Mouse (Mus musculus) Patski (cell line): Measurements from ENCODE around the gene Tbc1d2. TPM values are rescaled to one million over a fixed set of nuclear protein-coding genes. Genes with fewer than 3 reads are reported as not detected.
A peak's percentile ranks its signal among the peaks of the same experiment; 100 is the strongest.

Source experiments
- ATAC-seq: fragments of 100-300 bp; one replicate; pipeline ENCODE4 v1.8.0; 2021
- CTCF ChIA-PET: fragments of 350-600 bp; sonication (Branson Sonifier 250); formaldehyde crosslinking; loops from one replicate; lab custom pipeline; 2022; ENCODE audit warnings: inconsistent platforms; lab: Charles Lee
- POLR2A ChIA-PET: fragments of 350-600 bp; sonication (Branson Sonifier 250); formaldehyde crosslinking; loops from one replicate; lab custom pipeline; 2022; ENCODE audit warnings: antibody characterized with exemption, inconsistent platforms; lab: Charles Lee
- DNase-seq: peaks from one replicate; pipeline ENCODE4 v3.0.0-alpha.2; 2011; ENCODE audit warnings: low read depth, low spot score
- H3K27me3 ChIP-seq: fragments of 371-371 bp; one replicate; pipeline ENCODE4 v1.5.1; 2021
- CTCF ChIP-seq: fragments of 100-300 bp; IDR thresholded peaks from one replicate; pipeline ENCODE4 v1.5.1; 2021
- in situ Hi-C: fragments of 300-500 bp; cut with MboI; formaldehyde crosslinking; loops from 3 replicates; pipeline ENCODE4 v1.11.1; 2018; ENCODE audit warnings: low pct_unique_long_range_greater_than_20kb, mixed read lengths
- polyA plus RNA-seq: library from polyadenylated mRNA; unstranded; gene quantifications from one replicate; pipeline ENCODE4 v1.2.3, GENCODE M21; 2021

The Tbc1d2 gene
- polyA plus RNA-seq, 1 experiment from 2014 or later: 2.3 TPM

DNA sequence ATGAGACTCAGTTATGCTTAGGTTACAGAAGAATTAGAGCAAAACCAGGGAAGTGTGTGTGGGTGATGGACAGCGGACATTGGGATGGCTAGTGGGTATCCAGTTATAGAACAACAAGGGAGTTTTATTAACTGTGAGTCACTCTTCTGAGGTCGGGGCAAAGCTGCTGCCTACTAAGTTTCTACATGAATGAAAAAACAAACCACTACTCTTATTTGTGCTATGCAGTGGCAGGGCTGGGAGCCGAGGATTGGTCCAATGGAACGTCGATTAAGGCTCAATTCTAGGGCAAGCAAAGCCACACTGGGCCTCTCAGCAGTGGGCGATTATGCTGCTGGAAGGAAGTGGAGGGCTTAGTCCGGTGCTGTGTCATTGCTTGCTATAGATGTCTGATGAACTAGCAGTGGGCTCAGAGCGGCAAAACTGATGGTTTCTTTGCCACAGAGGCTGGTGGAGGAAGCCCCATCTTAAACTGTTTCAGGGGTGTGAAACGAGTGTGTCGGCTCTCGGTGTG lies 25.3 kb upstream of the Tbc1d2 start:
- in situ Hi-C loops: loop anchor here (25.0 kb wide), 1 partner anchor 737 kb away; no protein-coding TSS in a partner anchor
- H3K27me3 ChIP-seq: no peaks in the 10 kb centered on the region
- DNase-seq (peak; percentile 42), ATAC-seq (peak; percentile 70)
- no peak for TF ChIP-seq CTCF
- ChIA-PET POLR2A (no interaction called here), CTCF (interaction anchor here (1.3 kb wide), 1 partner anchor 167 kb away, joined by 4 read pairs; no protein-coding TSS in a partner anchor)

DNA sequence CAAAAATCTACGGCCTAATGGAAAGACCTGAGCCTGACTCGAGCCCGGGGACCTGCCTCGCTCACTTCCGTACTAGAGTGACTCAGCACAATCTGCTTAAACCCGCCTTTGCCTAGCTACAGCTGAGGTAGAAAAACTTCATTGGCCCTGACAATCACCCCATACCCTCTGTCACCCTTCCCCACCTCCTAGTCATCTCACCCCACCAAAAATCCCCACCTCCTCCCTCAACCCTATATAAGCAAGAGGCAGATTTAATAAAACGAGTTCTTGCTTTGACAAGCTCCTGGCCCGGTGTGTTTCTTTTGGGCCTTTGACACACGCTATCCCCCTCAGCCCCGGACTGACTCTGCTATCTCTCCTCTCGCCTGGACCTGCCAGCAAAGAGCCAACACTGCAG lies 18.6 kb upstream of the Tbc1d2 start:
- CTCF ChIA-PET: interaction anchor here (1.3 kb wide), 1 partner anchor 51 kb away, joined by 3 read pairs; no protein-coding TSS in a partner anchor
- no peak for ATAC-seq
- POLR2A ChIA-PET: no interaction called here
- DNase-seq: no peak
- no peaks in the 10 kb centered on the region for H3K27me3 ChIP-seq
- TF ChIP-seq CTCF: no peak
- in situ Hi-C loops: no loop called here

DNA sequence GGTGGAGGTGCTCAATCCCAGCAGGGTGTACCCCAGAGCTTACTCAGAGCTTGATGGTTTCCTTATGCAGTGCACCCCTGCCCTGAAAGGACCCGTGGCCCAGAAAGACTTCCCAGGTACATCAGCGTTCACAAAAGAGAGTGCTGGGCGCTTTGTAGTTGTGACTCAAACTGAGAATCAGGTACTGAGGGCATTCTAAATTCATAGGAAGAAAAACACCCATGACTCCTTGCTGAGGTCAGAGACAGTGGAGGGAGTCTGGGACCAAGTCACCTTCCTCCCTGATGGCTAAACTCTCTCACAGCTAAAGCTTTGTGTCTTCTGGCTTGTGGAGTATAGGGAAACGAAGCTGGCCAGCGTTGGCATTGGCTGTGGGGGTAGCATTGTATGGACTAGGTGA lies 16.4 kb upstream of the Tbc1d2 start:
- in situ Hi-C loops: no loop called here

DNA sequence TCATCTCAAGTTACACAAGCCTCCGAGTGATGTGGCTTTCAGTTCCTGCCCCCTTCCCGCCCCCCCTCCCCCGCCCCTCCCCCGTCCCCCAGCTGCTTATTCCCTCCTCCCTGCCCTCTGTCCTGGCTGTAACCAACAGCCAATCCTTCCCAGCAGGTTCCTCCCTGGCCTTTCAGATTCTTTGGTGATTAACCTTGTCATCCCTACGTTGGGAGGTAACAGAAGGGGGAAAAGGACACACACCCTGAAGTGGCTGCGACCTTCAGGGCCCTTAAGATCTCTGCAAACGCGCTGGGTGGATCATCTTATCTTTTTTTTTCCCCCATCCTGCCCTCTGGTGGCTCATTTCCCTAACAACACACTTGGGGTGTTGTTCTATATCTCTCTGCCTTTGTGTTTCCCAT lies 15.4 kb upstream of the Tbc1d2 start:
- in situ Hi-C loops: no loop called here
- CTCF ChIA-PET: no interaction called here
- POLR2A ChIA-PET: no interaction called here
- no peak for DNase-seq
- no peak for TF ChIP-seq CTCF
- no peaks in the 10 kb centered on the region for H3K27me3 ChIP-seq
- ATAC-seq: no peak

More for the DNA sequence above, 16.4 kb upstream of the Tbc1d2 start:
- H3K27me3 ChIP-seq: no peaks in the 10 kb centered on the region
- POLR2A ChIA-PET: no interaction called here
- TF ChIP-seq CTCF: no peak
- ATAC-seq: no peak
- no peak for DNase-seq
- CTCF ChIA-PET: interaction anchor here (0.9 to 1.3 kb wide), 2 partner anchors 9 to 49 kb away, joined by 3 read pairs; no protein-coding TSS in a partner anchor

DNA sequence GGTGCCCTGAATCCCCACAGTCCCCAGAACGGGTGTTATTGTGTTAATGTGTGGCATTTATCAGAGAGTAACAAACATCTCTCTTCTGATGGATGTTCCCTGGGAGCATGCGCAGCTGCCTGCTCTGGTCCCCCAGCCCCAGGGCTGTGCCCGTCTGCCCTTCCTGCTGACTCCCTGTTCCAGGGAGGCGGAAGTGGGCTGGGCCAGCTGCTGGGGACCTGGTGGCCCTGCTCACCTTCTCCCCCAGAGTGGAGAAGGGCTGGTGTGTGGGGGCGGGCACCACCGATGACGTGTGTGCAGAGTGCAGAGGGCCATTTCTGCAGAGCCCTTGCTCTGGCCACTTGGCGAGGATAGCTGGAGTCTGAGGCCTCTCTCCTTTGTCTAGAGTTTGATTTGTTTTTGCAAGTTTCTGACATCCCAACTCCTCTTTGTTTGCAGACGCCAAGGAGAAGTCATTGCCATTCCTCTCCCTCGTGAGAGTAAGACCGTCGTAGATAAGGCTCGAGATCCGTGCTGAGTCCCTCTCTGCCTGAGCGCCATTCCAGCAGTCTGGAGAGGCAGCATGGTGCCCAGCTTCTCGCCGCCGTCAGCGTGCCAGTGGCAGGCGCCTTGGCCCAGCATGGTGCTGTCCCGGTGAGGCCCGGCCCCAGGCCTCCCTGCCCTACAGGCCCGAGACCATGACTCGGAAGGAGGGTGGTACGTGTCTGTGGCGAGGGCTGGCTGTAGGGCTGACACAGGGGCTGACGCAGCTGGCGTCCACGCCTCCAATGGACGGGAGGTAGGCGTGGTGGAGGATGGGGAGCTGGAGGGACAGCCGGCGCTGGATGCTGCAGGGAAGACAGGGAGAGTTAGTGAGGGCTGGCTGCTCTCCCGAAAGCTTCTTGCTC lies 14.4 kb upstream of the Tbc1d2 start:
- in situ Hi-C loops: no loop called here
- ChIA-PET POLR2A (no interaction called here), CTCF (interaction anchor here (16.5 kb wide), 1 partner anchor 47 kb away, joined by 175 read pairs; no protein-coding TSS in a partner anchor)
- DNase-seq (no peak), ATAC-seq (no peak)
- no peak for TF ChIP-seq CTCF
- no peaks in the 10 kb centered on the region for H3K27me3 ChIP-seq

DNA sequence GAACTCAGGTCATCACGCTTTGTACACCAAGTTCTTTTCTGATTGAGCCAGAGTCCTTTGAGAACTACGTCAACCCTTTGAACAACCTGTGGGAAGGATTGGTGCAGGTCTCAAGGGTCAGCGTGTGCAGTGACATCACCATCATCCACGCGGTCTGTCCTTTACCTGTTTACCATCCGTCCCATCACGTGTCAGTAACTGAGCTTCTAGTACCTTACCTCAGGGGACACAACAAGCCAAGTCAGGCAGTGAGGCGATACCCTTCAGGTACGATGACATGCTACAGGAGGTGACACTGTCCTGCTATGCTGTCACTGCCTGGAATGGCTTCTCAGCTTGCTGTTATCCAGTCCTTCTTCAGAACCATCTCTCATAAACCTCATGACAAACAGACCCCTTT lies 11.4 kb upstream of the Tbc1d2 start:
- TF ChIP-seq CTCF: no peak
- ChIA-PET CTCF (interaction anchor here (1.5 to 16.5 kb wide), 2 partner anchors 28 to 44 kb away, joined by 3 to 175 read pairs; no protein-coding TSS in a partner anchor), POLR2A (no interaction called here)
- H3K27me3 ChIP-seq: peaks cover 2% of the 10 kb centered on the region
- no peak for ATAC-seq
- in situ Hi-C loops: no loop called here
- no peak for DNase-seq

DNA sequence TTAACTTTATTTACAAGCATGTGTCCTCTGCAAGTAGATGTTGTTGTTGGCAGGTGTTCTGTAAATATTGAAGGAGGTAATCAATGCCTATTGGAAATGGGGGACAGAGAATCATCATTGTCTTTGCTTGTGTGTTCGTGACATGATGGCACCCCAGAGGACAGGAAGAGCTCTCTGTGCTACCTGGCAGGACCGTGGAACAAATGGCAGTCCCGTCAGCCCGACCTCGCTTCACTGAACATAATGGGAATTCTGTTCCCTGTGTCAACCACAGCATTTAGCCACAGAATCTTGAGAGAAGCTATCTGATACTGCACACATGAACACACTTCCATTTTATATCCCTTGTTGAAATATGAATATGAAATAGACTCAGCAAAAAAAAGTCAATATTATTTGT lies 8.9 kb upstream of the Tbc1d2 start:
- DNase-seq: no peak
- TF ChIP-seq CTCF: no peak
- CTCF ChIA-PET: interaction anchor here (16.5 kb wide), 1 partner anchor 41 kb away, joined by 175 read pairs; no protein-coding TSS in a partner anchor
- peaks cover 2% of the 10 kb centered on the region for H3K27me3 ChIP-seq
- no peak for ATAC-seq
- POLR2A ChIA-PET: interaction anchor here (0.9 kb wide), 1 partner anchor 48 kb away, joined by 3 read pairs; no protein-coding TSS in a partner anchor
- in situ Hi-C loops: no loop called here

DNA sequence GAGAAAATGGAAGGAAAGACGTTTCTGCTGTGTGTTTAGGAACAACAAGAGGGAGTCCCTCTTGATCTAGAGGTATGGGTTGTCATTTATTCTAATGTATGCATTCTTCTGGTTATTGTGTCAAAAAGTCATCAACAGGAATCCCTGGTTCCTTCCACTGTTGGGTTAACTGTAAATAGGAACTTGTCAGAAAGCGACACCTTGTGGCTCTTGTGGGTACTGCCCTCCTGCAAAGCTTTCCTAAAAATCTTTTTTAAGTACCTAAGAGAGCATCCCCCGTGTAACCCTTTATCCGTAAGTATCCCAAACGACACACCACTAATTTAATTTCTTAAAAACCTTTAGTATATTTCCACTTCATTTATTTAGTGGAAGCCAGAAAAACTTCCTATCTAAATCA lies 7.1 kb upstream of the Tbc1d2 start:
- CTCF ChIA-PET: interaction anchor here (1.4 to 16.5 kb wide), 4 partner anchors 9 to 149 kb away, joined by 3 to 175 read pairs (median 8); partner anchors contain the start of gene Coro2a
- POLR2A ChIA-PET: no interaction called here
- in situ Hi-C loops: no loop called here
- peak; percentile 75 for TF ChIP-seq CTCF
- ATAC-seq (no peak), DNase-seq (peak; percentile 20)
- H3K27me3 ChIP-seq: peaks cover 5% of the 10 kb centered on the region

DNA sequence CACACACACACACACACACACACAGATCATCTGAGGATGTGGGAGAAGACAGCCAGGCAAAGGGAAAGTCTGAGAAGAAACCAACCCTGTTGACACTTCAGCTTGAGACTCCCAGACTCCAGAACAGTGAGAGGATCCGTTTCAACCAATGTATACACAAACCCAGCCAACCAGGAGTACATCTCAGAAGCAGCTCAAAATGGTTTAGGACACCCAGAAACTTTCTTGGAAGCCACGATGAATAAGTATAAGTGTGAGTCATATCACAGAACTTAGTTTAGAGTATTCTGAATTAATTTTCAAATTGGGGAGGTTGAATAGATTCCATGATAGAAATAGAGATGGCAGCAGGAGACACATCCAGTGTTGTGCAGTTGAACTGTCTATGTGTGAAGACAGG lies 5.9 kb upstream of the Tbc1d2 start:
- DNase-seq (no peak), ATAC-seq (no peak)
- no peak for TF ChIP-seq CTCF
- ChIA-PET CTCF (interaction anchor here (16.5 kb wide), 1 partner anchor 38 kb away, joined by 175 read pairs; no protein-coding TSS in a partner anchor), POLR2A (no interaction called here)
- in situ Hi-C loops: no loop called here
- peaks cover 8% of the 10 kb centered on the region for H3K27me3 ChIP-seq

DNA sequence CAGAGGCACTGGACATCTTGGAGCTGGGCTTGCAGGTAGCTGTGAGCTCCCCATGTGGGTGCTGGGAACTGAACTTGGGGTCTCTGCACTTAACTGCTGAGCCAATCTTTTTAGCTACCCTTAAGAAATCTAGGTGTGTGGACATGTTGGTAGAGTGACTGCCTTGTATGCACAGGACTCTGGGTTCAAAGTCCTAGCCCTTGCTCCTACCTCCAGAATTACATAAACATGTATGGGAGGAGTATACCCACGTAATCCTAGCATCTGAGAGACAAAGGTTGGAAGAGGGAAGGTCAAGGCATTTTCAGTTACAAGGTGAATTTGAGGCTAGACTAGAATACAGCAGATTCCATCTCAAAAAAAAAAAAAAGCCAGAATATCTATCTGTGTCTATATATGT lies 5.3 kb upstream of the Tbc1d2 start:
- DNase-seq (no peak), ATAC-seq (no peak)
- H3K27me3 ChIP-seq: peaks cover 8% of the 10 kb centered on the region
- in situ Hi-C loops: no loop called here
- CTCF ChIA-PET: interaction anchor here (16.5 kb wide), 1 partner anchor 37 kb away, joined by 175 read pairs; no protein-coding TSS in a partner anchor
- TF ChIP-seq CTCF: no peak
- POLR2A ChIA-PET: no interaction called here
